Mouse (Mus musculus) thymus, postnatal 10 days (tissue): ENCODE measurements around the gene Spcs1.

ENCODE experiments used
- DNase-seq, 2 experiments: peaks; one replicate each; pipeline ENCODE4 v3.0.0; 2021; ENCODE audit warnings: low spot score in 2 of 2

The Spcs1 gene

GRCm38 (mm10) chr14:31001307-31002205, at the start of gene Spcs1, which contains the start of gene Glt8d1:
Gene Spcs1, minus strand, starts transcription at chr14:31001672.
Gene Glt8d1, plus strand, starts transcription at chr14:31001400.
- peak; percentile 71 to 76 for DNase-seq

- no peak for DNase-seq
These were observed 44.3 kb upstream of the Spcs1 start for GRCm38 (mm10) chr14:31045817-31046216.

DNA sequence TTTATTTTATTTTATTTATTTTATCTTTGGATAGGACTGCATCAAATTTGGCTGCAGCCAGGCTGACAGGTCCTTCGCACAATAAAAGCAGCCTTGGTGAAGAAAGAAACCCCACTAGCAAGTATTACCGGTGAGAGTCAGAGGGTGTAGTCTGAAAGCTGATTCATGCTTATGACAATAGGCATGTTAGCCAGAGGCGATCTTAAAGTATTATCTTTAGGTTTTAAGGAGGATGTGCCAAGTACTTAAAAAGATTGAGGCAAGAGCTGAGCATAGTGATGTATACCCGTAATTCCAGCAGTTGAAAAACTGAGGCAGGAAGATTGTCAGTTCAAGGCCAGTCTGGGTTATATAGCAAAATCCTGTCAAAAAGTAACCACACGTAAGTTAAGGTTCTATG, 43.8 kb upstream of the Spcs1 start:
- DNase-seq = no peak

DNA sequence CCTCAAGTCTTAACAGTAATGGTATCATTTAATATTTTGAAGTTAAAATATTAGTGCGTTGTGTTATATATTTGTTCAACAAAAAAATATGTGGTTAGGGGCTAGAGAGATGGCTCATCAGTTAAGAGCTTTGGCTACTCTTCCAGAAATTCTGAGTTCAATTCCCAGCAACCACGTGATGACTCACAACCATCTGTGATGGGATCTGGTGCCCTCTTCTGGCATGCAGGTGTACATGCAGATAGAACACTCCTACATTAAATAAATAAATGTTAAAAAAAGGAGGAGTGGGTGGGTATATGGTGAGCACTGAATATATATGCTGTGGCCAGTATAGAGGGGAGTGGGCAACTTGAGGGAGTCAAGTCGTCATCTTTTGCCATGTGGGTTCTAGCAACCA, 24.3 kb upstream of the Spcs1 start:
- DNase-seq = peak in 1 of 2 experiments; percentile 14

- DNase-seq = no peak
These were observed 21.1 kb upstream of the Spcs1 start for GRCm38 (mm10) chr14:31022579-31022978.

DNA sequence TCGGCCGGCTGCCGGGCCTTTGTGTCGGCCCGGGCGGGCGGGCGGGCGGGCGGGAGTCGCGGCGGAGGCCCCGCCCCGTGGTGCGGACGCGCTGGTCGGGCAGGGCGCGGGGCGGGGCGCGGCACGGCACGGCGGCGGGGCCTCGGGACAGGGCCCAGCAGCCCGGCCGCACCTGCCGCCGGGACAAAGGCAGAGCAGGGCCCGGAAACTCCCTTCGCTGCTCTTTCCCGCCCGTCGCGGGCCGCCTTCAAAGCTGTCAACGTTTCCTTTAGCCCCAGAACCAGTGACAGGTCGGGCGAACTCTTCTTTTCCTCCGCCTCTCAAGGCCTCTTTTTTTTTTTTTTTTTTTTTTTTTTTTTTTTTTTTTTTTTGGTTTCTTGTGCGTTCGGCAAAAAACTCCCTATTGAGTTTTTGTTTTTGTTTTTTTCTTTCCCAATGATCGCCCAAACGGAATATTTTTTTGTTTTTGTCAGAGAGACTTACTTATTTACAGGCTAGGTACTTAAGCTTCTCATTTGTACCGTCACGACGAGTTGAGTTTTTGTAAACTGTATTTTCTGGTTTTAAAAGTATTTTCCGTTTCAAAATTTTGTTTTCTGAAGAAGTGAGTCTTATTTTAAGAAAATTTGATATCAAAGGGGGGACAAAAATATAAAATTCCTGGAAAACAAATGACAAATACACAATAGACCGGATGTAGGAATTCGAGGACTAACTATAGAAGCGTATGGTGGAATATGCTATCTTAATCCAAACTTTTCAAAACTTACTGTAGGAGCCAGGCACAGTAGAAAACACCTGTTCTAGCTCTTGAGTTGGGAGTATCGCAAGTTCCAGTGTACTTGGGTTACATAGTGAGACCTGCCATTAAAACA, 18.1 kb upstream of the Spcs1 start:
- peak; percentile 79 to 83 for DNase-seq

DNA sequence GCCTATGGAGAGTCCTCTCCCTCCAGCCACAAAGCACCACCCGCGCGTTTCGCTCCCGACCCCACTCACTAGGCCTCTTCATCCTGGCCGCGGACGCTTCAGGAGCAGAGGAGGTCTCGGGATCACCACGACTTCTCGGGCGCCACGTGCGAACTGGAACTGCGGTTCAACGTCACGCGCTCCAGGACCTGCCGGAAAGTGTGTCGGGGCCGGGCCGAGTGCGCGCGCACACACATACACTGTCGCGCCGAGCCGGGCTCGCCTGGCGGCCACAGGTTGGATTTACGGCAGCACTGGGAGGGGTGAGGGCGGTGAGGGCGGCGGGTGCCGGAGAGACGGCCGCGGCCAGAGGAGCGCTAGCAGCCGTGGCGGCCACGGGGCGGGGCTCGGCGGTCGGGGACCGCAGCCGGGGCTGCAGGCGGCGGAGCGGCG, 17.4 kb upstream of the Spcs1 start, which contains the start of the genes Pbrm1 and Gnl3:
Pbrm1 (plus strand) TSS at position 279 of the 432 bp plus-strand sequence.
Gnl3 (minus strand) TSS at position 293 of the 432 bp plus-strand sequence.
- peak; percentile 96 to 97 for DNase-seq

GRCm38 (mm10) chr14:31017854-31018253, 16.4 kb upstream of the Spcs1 start:
- DNase-seq = peak in 1 of 2 experiments; percentile 12

DNA sequence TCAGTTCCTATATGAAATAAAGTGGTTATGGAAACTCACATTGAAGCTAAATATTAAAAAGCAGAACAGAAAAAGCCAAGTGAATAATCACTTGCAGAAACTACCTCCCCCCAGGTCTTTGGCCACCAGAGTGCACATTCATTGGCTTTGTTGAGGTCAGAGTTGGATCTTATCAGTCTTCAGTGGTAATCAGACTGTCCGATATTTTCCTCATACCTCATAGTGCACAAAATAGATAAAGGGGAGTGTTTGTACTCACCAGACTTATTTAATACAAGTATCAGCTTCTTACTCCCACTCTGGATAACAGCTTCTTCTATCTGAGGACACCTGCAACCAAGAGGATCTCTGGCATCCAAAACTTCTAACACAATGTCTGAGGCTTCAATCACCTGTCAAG, 14.6 kb upstream of the Spcs1 start:
- no peak for DNase-seq

DNA sequence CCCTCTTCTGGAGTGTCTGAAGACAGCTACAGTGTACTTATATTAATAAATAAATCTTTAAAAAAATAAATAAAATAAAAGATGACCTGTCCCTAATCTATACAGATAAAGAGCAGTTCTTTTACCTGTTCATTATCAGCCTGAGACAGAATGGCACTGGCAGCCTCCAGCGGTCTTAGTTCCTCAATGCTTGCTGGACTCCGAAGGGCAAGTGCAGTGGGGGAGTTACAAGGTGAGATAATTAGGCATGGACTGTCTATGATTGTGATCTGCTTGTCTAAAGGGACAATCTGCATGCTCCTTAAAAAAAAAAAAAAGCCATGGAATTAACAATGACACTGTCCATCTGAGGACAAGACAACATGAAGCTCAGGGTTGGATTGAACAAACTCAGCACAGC, 12.5 kb upstream of the Spcs1 start:
- no peak for DNase-seq

- DNase-seq = no peak
These were observed 10.1 kb upstream of the Spcs1 start for GRCm38 (mm10) chr14:31011588-31011987.

DNA sequence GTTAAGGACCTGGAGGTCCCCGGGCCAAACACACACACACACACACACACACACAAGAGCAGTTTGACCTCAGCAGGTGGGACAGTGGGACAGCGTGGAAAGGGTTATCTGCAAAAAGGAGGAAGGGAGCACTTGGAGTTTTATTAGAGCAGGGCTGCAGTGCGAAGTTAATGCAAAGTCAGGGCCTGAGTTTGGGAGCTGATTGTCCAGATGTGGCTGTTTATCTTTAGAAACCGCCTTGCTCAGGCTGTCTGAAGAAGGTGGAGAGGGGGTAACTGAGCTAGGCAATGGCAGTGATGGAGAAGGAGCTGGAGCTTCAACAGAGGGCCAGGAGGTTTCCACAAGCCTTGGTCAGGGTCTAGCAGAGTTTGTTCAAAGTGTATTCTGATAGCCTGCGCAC, 5.3 kb upstream of the Spcs1 start:
- no peak for DNase-seq

DNA sequence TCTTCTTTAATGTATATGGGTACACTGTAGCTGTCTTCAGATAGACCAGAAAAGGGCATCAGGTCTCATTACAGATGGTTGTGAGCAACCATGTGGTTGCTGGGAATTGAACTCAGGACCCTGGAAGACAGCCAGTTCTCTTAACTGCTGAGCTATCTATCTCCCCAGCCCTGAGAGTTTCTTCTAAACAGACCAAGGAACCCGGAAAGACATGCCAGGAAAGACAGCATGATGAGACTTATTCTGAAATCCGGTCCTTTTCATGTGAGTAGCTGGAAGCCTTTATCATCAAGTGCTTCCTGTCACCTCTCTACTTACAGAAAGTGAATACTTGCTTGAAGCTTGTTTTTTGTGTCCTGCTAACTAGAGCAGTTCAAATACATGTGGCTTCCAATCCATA, 3.1 kb upstream of the Spcs1 start:
- DNase-seq = no peak

GRCm38 (mm10) chr14:31000816-31001306, 611 bp downstream of the Spcs1 start:
- DNase-seq = no peak

DNA sequence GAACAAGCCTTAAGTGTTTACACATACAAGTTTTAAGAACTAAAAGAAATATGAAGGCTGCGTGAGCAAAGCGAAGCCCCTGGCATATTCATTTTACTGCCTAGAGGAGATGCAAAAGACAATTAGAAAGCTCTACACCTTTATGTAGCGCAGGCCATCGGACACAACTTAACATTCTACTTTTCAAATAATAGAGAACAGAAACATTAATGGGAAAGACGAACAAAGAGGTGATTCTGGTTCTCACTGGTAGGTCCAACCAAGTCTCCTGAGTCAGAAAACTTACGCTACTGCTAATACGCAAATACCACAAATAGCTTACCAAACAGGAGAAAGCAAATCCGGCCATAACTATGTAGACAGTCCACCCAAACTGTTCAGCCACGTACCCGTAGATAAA, 1.1 kb downstream of the Spcs1 start:
- no peak for DNase-seq

- no peak for DNase-seq
These were observed 5.1 kb downstream of the Spcs1 start for GRCm38 (mm10) chr14:30996417-30996816.

- DNase-seq = no peak
These were observed 25.2 kb downstream of the Spcs1 start for GRCm38 (mm10) chr14:30976222-30976621.

DNA sequence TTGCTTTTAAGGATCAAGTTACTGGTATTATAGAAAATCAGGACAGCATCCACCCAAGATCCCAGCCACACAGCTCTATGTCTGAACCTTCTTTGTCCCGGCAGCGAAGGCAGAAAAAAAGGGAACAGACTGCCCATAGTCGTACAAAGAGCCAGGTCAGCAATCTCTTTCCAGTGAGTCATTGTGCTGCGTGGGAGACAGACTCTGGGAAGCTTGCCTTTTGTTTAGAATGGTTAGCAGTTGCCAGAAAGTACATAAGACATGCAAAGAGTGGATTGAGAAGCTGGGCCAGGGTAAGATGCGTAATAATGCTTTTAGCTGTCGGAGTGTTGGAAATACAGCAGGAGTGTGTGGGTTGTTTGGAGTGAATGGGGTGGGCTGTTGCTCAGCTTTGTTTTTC, 27.3 kb downstream of the Spcs1 start:
- no peak for DNase-seq

DNA sequence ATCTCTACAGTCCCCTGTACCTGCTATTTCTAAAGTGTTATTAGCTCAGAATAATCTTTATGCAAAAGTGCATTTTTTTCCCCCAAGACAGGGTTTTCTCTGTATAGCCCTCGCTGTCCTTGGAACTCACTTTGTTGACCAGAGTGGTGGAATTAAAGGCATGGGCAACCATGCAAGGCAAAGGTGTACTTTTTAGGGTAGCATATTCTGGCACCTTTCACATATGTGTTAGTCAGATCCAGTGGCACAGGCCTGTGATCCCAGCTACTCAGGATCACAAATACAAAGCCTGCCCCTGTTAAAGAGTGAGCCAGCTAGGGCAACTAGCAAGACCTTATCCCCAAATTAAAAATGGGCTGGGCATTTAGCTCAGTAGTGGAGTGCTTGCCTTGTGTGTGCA, 41.1 kb downstream of the Spcs1 start:
- no peak for DNase-seq

- no peak for DNase-seq
These were observed 42.4 kb downstream of the Spcs1 start for GRCm38 (mm10) chr14:30959031-30959430.

- no peak for DNase-seq
These were observed 43.0 kb downstream of the Spcs1 start for GRCm38 (mm10) chr14:30958517-30958916.

DNA sequence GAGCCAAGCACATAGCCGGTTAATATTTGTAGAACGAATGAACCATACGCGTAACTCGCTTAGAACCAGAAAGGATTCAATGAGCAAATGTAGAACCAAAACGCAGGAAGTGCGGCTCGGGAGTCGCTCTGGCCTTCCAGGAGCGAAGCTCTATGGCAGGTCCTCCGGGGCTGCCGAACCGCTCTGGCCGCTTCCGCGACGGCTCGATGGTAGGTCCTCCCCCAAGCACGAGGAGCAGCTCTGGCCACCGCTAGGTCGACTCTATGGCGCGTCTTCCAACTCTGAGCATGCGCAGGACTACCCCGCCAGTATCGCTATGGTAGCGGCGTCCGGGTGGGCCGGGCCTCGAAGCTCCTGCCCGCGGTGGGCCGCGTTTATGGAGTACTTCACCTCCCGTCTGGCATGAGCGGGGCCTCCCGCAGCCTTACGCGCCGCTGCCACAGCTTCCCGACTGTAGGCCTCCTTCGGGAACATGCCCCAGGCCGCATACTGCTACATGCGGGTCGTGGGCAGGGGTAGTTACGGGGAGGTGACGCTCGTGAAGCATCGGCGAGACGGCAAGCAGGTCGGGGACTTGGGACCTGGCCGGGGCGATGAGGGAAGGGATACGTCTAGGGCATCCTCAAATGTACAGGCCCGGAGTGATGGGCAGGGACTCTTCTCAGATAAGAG, 50.2 kb downstream of the Spcs1 start, which contains the start of gene Nek4:
Nek4 (plus strand) TSS at position 224 of the 672 bp plus-strand sequence.
- peak; percentile 96 for DNase-seq
